Mouse (Mus musculus): ENCODE measurements around the gene Slit1. TPM values are rescaled to one million over a fixed set of nuclear protein-coding genes. Genes with fewer than 3 reads are reported as not detected.

The Slit1 gene
- polyA plus RNA-seq (2012; rRNA removed; ENCODE audit: low replicate concordance), result 0.32 and 0.40 TPM in 2 replicates

DNA sequence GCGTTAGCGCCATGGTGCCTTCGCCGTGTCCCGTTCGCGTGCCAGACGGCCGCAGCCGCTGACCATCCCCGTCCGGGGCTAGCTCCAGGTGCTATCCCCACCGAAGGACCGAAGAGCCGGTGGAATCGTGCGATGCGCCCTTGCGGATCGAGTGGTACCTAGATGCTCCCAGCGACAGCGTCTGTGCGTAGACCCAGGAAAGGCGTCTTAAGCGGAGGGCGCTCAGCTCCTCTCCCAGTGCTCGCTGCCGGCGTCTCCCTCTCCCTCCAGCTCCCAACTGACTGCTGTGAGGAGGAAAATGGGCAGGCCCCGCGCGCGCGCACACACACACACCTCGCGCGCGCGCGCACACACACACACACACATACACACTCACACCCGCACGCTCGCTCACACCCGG lies at the start of gene Slit1:
Slit1 (minus strand) TSS at position 270 of the 400 bp plus-strand sequence.

DNA sequence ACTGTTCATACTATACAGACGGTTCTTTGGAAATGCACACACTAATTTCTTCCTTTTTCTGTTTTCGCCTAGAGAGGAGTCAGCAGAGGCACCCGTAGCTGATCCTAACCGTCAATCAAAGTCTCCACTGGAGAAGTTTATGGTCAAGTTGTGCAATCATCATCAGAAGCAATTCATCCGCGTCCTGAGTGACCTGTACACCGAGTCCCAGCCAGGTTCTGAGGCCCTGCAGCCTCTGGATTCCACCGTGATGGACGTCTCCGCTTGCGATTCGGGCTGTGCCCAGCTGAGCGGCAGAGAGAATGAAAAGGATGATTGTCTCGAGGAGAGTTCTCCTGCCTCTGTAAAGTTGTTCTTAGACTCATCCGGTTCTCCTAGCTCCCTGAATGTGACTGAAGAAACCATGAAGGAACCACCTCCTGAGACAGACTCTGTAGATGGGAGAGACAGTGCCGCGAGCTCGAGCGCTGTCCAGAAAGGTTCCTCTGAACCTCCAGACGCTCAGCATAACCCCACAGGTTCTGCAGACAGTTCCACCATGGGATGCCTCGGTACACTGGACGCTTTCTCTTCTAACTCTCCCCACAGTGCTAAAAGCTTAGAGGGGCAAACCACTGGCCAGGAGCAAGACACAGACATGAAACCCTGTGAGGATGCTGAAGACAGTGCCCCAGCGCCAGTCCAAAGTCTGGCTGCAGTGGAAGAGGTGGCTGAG lies 161.6 kb downstream of the Slit1 start, which contains the start of gene Gm340:
Gm340 (plus strand) TSS at position 665 of the 715 bp plus-strand sequence.

Other genes starting within 250 kb of the Slit1 start
- 0.45 and 0.53 TPM in 2 replicates for gene Gm340, start 161.3 kb downstream of the Slit1 start, polyA plus RNA-seq (2012; rRNA removed; ENCODE audit: low replicate concordance)
- gene Arhgap19, start 58.4 kb upstream of the Slit1 start, polyA plus RNA-seq (2012; rRNA removed; ENCODE audit: low replicate concordance), result 0.93 and 1.5 TPM in 2 replicates
- 18.4 and 49.1 TPM in 2 replicates for gene Frat1, start 86.3 kb upstream of the Slit1 start, polyA plus RNA-seq (2012; rRNA removed; ENCODE audit: low replicate concordance)
- 29.2 and 91.6 TPM in 2 replicates for gene Frat2, start 104.5 kb upstream of the Slit1 start, polyA plus RNA-seq (2012; rRNA removed; ENCODE audit: low replicate concordance)
- gene Rrp12, start 152.5 kb upstream of the Slit1 start, polyA plus RNA-seq (2012; rRNA removed; ENCODE audit: low replicate concordance), result 2.8 and 2.9 TPM in 2 replicates
- gene Pgam1, start 168.3 kb upstream of the Slit1 start, polyA plus RNA-seq (2012; rRNA removed; ENCODE audit: low replicate concordance), result 189 and 241 TPM in 2 replicates
- 1.5 and 5.1 TPM in 2 replicates for gene Exosc1, start 189.8 kb upstream of the Slit1 start, polyA plus RNA-seq (2012; rRNA removed; ENCODE audit: low replicate concordance)
- gene Zdhhc16, start 189.8 kb upstream of the Slit1 start, polyA plus RNA-seq (2012; rRNA removed; ENCODE audit: low replicate concordance), result 28.6 and 43.7 TPM in 2 replicates
- gene Mms19, start 237.5 kb upstream of the Slit1 start, polyA plus RNA-seq (2012; rRNA removed; ENCODE audit: low replicate concordance), result 32.3 and 33.0 TPM in 2 replicates
- gene Ubtd1, start 238.1 kb upstream of the Slit1 start, polyA plus RNA-seq (2012; rRNA removed; ENCODE audit: low replicate concordance), result 8.4 and 11.7 TPM in 2 replicates

Measured in duodenum, adult 2 months (tissue).